Mouse (Mus musculus): ENCODE data around the gene Slc7a4. TPM values are rescaled to one million over a fixed set of nuclear protein-coding genes. Genes with fewer than 3 reads are reported as not detected.

Slc7a4 gene
- polyA plus RNA-seq, 1 experiment from 2014 or later = 6.2 TPM

DNA sequence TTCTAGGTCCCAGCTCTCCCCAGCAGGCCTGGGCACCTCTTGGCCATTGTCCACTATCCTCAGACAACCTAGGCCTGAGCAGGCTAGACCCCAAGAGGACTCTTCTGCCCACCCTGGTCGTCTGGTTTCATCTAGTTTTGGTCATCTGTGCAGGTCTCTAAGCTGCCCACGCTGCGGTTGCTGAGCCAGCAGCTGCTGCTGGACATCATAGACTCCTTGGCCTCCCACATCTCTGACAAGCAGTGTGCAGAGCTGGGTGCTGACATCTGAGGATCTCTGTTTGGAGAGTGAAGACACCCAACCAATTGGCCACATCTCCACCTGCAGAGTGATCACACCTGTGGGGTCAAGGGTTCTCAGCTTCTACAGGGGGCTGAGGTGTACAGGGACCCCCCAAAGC is 57.5 kb downstream of the Slc7a4 start:
- Histone ChIP-seq H3K4me3 (ENCODE audit: low read depth, low read length) (no peak overlapping the region), H3K9me3 (ENCODE audit: low read depth, low read length) (no peaks in the 10 kb centered on the region), H3K4me2 (no peak overlapping the region), H3K9ac (no peak overlapping the region), H3K4me1 (ENCODE audit: insufficient read depth) (0 out of 2 replicates have a peak, but pooled peaks cover 6% of the 10 kb centered on the region), H3K27me3 (ENCODE audit: insufficient read depth, low read length) (no peaks in the 10 kb centered on the region), H3K36me3 (ENCODE audit: insufficient read depth) (peaks cover 84% of the 10 kb centered on the region), H3K27ac (ENCODE audit: low read depth) (no peak overlapping the region)
- ATAC-seq (ENCODE audit: insufficient read depth) = no peak
- no peak for TF ChIP-seq CTCF (IDR thresholded peaks at IDR 0.05; ENCODE audit: low read depth)
- WGBS = 79% methylated on average over 3 of the region's 3 CpGs
- DNase-seq = no peak

DNA sequence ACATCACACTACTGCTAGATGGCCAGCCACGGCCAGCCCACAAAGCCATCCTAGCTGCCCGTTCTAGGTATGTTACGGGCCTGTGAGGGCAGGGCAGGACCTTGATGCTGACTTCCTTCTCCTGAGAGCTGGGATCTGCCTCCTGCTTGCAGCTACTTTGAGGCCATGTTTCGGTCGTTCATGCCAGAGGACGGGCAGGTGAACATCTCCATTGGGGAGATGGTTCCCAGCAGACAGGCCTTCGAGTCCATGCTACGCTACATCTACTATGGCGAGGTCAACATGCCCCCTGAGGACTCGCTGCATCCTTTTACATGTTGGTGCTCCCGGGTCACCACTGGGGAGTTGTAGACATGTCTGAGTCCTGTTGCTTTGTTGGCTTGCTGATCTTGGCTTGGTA is 58.9 kb downstream of the Slc7a4 start:
- no peak for ATAC-seq (ENCODE audit: insufficient read depth)
- Histone ChIP-seq H3K27ac (ENCODE audit: low read depth) (no peak overlapping the region), H3K4me2 (no peak overlapping the region), H3K4me3 (ENCODE audit: low read depth, low read length) (no peak overlapping the region), H3K9me3 (ENCODE audit: low read depth, low read length) (no peaks in the 10 kb centered on the region), H3K4me1 (ENCODE audit: insufficient read depth) (no peaks in the 10 kb centered on the region), H3K27me3 (ENCODE audit: insufficient read depth, low read length) (no peaks in the 10 kb centered on the region), H3K36me3 (ENCODE audit: insufficient read depth) (peaks cover 97% of the 10 kb centered on the region), H3K9ac (no peak overlapping the region)
- DNase-seq = no peak
- no peak for TF ChIP-seq CTCF (IDR thresholded peaks at IDR 0.05; ENCODE audit: low read depth)
- WGBS = 94% methylated on average over 11 of the region's 11 CpGs

Other genes with a start within 250 kb of the Slc7a4 start
- gene Snap29, start 177.2 kb downstream of the Slc7a4 start, polyA plus RNA-seq (2014; fragmentation: Nextera tagmentation; extraction: Ambion mirVana) = 5.1 and 6.3 TPM in 2 replicates
- 33.8 and 37.9 TPM in 2 replicates for gene Pi4ka, start 176.9 kb downstream of the Slc7a4 start, polyA plus RNA-seq (2014; fragmentation: Nextera tagmentation; extraction: Ambion mirVana)
- 61.9 and 74.1 TPM in 2 replicates for gene Crkl, start 131.2 kb downstream of the Slc7a4 start, polyA plus RNA-seq (2014; fragmentation: Nextera tagmentation; extraction: Ambion mirVana)
- gene Aifm3, start 93.6 kb downstream of the Slc7a4 start, polyA plus RNA-seq (2014; fragmentation: Nextera tagmentation; extraction: Ambion mirVana) = 1.3 and 1.5 TPM in 2 replicates
- 78.4 and 80.0 TPM in 2 replicates for gene Lztr1, start 74.5 kb downstream of the Slc7a4 start, polyA plus RNA-seq (2014; fragmentation: Nextera tagmentation; extraction: Ambion mirVana)
- gene Thap7, start 52.1 kb downstream of the Slc7a4 start, polyA plus RNA-seq (2014; fragmentation: Nextera tagmentation; extraction: Ambion mirVana) = 47.4 and 51.4 TPM in 2 replicates
- gene Lrrc74b, start 22.0 kb downstream of the Slc7a4 start, polyA plus RNA-seq (2014; fragmentation: Nextera tagmentation; extraction: Ambion mirVana) = 0.31 and 0.42 TPM in 2 replicates
- 1.6 and 1.7 TPM in 2 replicates for gene P2rx6, start 21.3 kb downstream of the Slc7a4 start, polyA plus RNA-seq (2014; fragmentation: Nextera tagmentation; extraction: Ambion mirVana)
- 45.4 and 45.7 TPM in 2 replicates for gene Smpd4, start 36.1 kb upstream of the Slc7a4 start, polyA plus RNA-seq (2014; fragmentation: Nextera tagmentation; extraction: Ambion mirVana)
- gene Ccdc74a, start 63.3 kb upstream of the Slc7a4 start, polyA plus RNA-seq (2014; fragmentation: Nextera tagmentation; extraction: Ambion mirVana) = 5.3 and 5.4 TPM in 2 replicates
- 40.8 and 46.0 TPM in 2 replicates for gene Med15, start 149.7 kb upstream of the Slc7a4 start, polyA plus RNA-seq (2014; fragmentation: Nextera tagmentation; extraction: Ambion mirVana)
- gene Klhl22, start 176.4 kb upstream of the Slc7a4 start, polyA plus RNA-seq (2014; fragmentation: Nextera tagmentation; extraction: Ambion mirVana) = 67.0 and 70.7 TPM in 2 replicates
- 32.7 and 36.3 TPM in 2 replicates for gene Scarf2, start 214.1 kb upstream of the Slc7a4 start, polyA plus RNA-seq (2014; fragmentation: Nextera tagmentation; extraction: Ambion mirVana)
- gene B830017H08Rik, start 249.9 kb upstream of the Slc7a4 start, polyA plus RNA-seq (2014; fragmentation: Nextera tagmentation; extraction: Ambion mirVana) = 0.18 TPM in 1 of 2 replicates, not detected in the other

All from lung, embryonic 14.5 days (tissue).